Mouse (Mus musculus) testis, postnatal 10 days (tissue): ENCODE measurements around the gene Hist2h2aa2.
"Not testable (repeated sequence)": the region's sequence is repeated elsewhere in the genome, so short reads cannot be mapped to it uniquely, and the experiment has no call there.

Experiments
- DNase-seq: peaks from one replicate; pipeline ENCODE4 v3.0.0; 2021; ENCODE audit warnings: low spot score

Gene Hist2h2aa2

GRCm38 (mm10) chr3:96236834-96237334 is 3.2 kb downstream of the Hist2h2aa2 start:
- no peak for DNase-seq

DNA sequence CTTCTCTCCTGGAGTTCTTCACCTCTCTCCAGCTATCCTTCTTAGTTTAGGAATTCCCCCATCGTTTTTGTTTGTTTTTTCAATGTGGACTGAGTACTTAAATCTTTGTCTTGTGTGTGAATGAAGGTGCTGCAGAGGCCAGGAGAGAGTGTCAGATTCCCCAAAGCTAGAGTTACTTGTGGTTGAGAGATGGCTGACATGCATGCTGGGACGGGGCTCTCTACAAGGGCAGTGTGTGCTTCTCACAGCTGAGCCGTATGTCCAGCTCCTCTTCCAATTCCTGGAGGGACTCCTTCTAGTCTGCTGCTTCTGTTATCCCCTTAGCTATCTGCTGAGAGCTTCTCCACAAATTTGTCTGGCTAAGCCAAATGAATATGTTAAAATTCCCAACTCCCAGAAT is 4.2 kb downstream of the Hist2h2aa2 start:
- DNase-seq = no peak

DNA sequence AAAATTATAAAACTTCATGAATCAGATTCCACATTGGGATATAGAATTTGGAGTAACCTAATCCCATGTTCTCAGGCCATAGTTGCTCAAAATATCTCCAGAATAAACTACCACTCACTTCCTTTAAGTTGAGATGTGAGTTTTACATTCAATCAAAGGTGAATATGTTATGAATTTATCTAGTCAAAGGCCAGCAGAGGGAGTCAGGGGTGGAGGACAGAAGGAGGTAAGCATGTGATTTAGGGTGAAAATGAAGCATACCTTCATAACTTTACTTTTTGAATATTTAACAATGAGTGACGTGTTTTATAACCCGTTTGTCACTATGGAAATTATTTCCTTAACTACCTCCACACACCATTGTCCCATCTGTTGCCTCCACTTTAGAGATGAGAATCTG is 5.2 kb downstream of the Hist2h2aa2 start:
- DNase-seq = no peak

DNA sequence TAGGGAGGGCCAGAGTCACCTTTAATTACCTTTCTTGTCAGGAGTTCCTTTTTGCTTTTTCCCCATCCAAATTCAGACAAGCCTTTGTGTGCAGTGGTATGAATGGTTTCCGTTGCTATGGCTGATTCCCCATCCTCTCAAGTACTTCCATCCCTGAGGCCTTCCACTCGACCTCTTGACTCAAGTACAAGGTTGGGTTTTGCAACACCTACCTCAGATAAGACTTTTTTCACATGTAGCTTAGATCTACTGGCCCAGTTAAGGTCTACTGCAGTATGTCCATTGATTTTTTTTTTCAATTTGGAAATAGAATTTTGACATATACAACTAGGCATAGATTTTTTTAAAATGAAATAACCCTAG is 8.3 kb downstream of the Hist2h2aa2 start:
- no peak for DNase-seq

DNA sequence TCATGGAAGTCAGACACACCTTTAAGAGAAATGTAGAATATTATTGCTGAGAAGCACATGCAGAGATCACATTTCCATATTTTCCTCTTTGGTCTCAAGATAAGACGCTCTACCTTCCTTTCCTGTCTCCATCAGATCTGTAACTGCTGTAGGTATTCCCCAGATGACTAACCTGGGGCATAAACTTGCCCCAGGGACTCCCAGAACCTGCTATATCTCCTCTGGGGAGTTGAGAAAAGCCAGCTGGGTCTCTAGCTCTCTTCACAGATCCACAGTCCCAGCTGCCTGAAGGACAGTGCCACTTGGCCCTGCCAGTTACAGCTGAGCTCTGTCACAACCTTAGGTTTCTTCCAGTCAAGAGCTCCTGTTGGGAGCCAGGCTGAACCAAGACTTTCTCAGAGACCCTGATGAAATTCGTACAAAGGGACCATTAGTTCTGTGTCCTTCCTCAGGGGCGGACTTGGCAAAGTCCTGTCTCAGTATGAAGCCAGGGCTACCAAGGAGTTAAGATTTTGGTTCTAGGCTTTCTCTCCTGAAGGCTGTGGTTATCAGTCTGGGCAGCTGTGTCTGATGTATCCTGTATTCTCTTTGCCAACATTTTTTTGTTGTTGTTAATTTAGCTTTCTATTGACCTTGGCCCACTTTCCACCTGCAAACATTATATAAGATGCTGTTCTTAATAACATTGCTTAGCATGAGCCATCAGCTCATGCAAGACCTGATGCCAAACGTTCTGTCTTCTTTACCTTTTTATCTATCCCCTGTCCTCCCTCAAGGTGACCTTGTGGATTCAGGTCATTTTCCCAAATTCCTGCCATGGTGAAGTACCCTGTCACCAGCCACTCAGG is 8.9 kb downstream of the Hist2h2aa2 start:
- DNase-seq = no peak

DNA sequence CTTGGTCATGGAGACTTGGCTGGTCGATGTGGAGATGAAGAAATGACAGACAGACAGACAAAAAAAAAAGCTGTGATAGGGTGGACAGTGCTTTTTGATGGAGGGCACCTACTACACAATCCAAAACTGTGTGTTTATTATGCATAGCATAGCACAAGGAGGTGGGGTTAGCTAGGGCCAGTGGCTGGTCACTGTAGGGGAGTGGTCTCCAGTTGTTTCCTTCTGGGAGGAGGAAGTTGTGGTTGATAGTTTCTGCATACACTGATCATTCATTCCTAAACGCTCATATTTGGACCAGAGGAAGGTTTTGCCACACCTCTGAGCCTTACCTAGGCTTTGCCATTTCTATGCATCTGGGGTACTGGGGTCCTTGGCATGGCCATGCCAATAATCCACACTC is 9.7 kb downstream of the Hist2h2aa2 start:
- no peak for DNase-seq

- DNase-seq = no peak
Observed at GRCm38 (mm10) chr3:96228828-96229227, 11.2 kb downstream of the Hist2h2aa2 start.

DNA sequence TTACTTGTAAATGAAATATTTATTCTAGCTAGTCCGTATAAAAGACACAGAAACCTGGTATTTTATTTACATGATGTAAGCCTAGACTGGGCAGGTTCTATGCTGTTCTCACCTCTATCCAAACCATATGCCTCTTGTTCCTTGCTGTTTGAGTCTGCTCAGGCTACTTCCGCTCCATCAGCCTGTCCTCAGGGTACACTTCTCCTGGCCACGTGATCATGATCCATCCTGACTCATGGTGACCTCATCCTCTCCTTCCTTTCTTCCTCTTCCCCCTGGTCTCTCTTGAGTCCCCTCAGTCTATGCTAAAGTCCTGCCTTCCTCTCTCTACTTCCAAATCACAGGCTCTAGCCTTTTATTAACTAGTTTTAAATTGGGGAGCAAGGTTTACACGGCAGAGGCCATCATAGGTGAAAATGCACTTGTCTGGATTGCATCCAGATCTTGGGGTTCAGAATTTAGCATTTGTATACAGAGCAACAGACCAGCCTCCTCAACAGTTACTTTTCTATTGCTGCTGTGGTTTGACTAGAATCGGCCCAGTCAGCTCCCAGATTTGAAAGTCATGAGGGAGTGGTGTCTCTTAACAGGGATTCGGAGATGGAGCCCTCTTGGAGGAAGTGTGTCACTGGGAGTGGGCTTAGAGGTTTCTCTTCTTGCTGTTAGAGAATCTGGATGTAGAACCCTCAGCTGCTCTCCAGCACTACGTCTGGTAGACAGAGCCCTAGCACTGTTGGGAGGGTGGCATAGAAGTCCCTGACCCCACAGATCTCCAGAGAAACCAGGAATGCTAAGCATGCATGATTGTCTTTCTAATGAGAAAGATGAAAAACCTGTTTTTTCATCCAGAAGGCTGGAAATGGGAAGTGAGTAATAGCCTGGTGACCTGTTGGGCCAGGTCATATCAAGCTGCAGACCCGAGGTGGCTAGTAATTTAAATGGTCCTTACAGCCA is 13.1 kb downstream of the Hist2h2aa2 start:
- DNase-seq = no peak

GRCm38 (mm10) chr3:96225421-96225820 is 14.7 kb downstream of the Hist2h2aa2 start:
- no peak for DNase-seq

DNA sequence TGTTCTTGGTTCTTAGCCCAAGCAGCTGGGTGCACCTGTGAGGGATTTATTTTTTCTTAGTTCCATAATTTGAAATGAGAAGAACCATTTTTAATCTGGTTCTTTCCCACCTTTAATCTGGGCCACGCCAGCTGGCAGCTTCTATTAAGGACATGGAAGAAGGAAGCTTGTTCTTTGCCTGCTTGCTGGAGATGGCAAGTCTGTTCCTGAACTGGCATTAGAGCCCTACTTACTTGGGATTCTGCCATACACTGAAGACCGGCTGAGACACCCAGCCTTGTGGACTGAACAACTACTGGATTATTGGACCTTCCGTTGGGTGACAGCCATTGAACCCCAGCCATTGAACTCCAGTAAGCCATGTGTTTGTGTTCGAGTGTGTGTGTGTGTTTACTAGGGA is 17.3 kb downstream of the Hist2h2aa2 start:
- DNase-seq = no peak

DNA sequence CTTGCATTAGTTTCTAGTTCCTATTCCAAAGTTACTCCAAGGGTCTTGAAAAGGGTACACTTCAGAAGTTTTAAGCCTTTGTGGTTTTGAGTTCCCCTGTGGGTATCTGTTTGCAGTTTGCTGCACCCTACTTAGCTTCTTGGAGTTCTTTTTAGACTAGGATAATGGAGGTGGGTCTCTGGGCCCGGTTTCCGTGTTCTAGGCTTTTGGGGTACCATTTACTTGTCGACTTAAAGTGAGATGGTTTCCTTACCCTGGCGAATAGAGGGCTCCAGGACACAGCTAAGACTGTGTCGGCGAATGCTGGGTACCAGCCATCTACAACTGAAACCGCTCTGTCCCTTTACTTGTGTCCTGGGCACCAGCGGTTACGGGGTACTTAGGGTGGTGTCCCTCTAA is 18.4 kb downstream of the Hist2h2aa2 start:
- no peak for DNase-seq

GRCm38 (mm10) chr3:96220765-96221639 is 19.1 kb downstream of the Hist2h2aa2 start, which contains the start of the genes Hist2h2ac and Hist2h2be:
Gene Hist2h2ac (minus strand): TSS chr3:96220880.
Gene Hist2h2be (plus strand): TSS chr3:96221119.
- DNase-seq = peak; percentile 73

DNA sequence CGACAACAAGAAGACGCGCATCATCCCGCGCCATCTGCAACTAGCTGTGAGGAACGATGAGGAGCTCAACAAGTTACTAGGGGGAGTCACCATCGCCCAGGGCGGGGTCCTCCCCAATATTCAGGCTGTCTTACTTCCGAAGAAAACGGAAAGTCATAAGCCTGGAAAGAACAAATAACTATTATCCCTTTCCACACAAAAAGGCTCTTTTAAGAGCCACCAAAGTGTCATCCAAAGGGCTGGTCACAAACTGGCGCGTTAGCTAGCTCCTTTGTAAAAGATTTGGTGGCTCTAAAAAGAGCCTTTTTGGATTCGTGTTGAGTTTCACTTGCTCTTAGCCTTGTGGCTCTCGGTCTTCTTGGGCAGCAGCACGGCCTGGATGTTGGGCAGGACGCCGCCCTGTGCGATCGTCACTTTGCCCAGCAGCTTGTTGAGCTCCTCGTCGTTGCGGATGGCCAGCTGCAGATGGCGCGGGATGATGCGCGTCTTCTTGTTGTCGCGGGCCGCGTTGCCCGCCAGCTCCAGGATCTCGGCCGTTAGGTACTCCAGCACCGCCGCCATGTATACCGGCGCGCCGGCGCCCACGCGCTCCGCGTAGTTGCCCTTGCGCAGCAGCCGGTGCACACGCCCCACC is 19.8 kb downstream of the Hist2h2aa2 start:
- peak; percentile 53 for DNase-seq

- peak; percentile 70 for DNase-seq
Observed at GRCm38 (mm10) chr3:96219661-96220130, 20.4 kb downstream of the Hist2h2aa2 start, which contains the start of the genes Bola1 and Hist2h2ab. Gene Bola1 (minus strand): TSS chr3:96219709. Gene Hist2h2ab (plus strand): TSS chr3:96219865.

DNA sequence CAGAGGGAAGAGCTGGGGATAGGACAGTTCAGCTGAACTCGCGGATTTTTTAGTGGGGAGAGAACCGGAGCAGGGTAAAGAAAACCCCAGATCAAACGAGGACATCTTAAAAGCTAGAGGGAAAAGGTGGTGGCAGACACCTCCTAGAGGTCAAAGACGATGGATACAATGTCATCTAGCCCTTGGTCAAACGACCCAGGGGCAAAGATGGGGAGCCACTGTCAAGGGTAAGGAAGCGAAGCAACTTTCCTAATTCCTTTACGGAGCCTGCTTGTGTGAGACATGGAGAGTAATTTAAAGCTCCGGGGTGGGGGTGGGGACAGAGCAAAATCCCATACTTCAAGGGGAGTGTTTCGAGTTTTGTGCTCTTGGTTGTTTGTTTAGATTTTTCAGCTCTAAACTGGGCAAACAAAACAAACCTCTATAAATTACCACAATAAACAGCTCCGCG is 20.9 kb downstream of the Hist2h2aa2 start:
- DNase-seq = no peak

- peak; percentile 59 for DNase-seq
Observed at GRCm38 (mm10) chr3:96209242-96209641, 30.8 kb downstream of the Hist2h2aa2 start.

- DNase-seq = no peak
Observed at GRCm38 (mm10) chr3:96207819-96208218, 32.3 kb downstream of the Hist2h2aa2 start.

DNA sequence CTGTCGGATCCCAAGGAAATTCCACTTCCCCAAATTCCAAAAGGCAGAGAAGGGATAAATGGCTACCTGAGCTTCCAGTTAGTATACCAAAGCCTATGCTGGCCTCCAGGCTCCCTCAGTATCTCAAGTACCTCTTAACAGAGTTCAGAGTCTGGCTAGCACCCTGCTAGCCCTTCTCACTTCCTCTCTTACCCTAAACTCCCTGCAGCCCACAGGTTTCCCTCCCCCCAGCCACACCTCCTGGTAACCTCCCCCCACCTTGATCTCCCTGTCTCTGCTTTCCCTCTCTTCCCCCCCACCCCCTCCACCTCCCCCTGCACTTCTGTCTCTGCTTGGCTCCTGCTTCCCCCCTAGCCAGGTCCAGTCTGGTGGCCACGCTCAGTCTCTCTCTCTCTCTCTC is 40.3 kb downstream of the Hist2h2aa2 start:
- no peak for DNase-seq

DNA sequence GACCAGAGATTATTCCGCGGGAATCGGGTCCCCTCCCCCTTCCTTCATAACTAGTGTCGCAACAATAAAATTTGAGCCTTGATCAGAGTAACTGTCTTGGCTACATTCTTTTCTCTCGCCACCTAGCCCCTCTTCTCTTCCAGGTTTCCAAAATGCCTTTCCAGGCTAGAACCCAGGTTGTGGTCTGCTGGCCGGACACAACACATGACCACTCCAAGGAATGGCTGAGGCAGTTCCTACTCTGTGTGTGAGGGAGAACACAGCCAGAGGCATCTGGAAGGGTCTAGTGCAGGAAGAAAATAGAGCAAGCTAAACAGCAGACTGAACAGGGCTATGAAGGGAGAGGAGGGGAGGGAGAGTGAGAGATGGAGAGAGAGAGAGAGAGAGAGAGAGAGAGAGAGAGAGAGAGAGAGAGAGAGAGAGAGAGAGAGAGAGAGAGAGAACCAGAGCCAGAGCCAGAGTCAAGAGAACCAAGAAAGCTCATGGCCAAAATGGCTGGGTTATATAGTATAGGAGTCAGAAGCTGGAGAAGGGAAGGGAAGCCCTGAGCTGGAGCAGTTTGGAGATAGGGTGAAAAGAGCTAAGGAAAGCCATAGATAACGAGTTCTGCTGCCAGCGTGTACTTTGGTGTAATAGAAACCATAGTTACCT is 41.4 kb downstream of the Hist2h2aa2 start:
- not testable (repeated sequence) for DNase-seq

- DNase-seq = no peak
Observed at GRCm38 (mm10) chr3:96198181-96198580, 41.9 kb downstream of the Hist2h2aa2 start.
